Mouse (Mus musculus) liver, adult 2 months (tissue): ENCODE results near the gene Mycbp2. TPM values are rescaled to one million over a fixed set of nuclear protein-coding genes. Genes with fewer than 3 reads are reported as not detected.
A peak's percentile ranks its signal among the peaks of the same experiment; 100 is the strongest.

Experiments
- DNase-seq: peaks from one replicate; pipeline ENCODE4 v3.0.0-alpha.2; 2011; ENCODE audit warnings: low read depth, low spot score; ENCODE audit errors: extremely low read depth
- H3K27ac ChIP-seq: fragments of 200-500 bp; replicated peaks from 2 replicates; pipeline ENCODE4 v1.5.1; 2012; ENCODE audit warnings: low read depth, mild to moderate bottlenecking, control low read depth, inconsistent platforms, low read length; ENCODE audit not compliant: insufficient read depth
- H3K27me3 ChIP-seq: fragments of 200-500 bp; 2 replicates; pipeline ENCODE4 v1.6.1; 2012; ENCODE audit warnings: mild to moderate bottlenecking, moderate library complexity, low read length, inconsistent platforms; ENCODE audit not compliant: control insufficient read depth, insufficient read depth
- H3K36me3 ChIP-seq: fragments of 200-500 bp; 2 replicates; pipeline ENCODE4 v1.6.1; 2012; ENCODE audit warnings: low read length, inconsistent platforms; ENCODE audit not compliant: control insufficient read depth, insufficient read depth
- H3K4me1 ChIP-seq: fragments of 200-500 bp; 2 replicates; pipeline ENCODE4 v1.6.1; 2011; ENCODE audit warnings: low read length; ENCODE audit not compliant: control insufficient read depth, insufficient read depth
- H3K4me3 ChIP-seq: fragments of 200-500 bp; 2 replicates; pipeline ENCODE4 v1.5.1; 2011; ENCODE audit warnings: low read depth, mild to moderate bottlenecking, control low read depth, low read length, moderate library complexity; ENCODE audit not compliant: insufficient read depth
- H3K79me2 ChIP-seq: fragments of 200-500 bp; 2 replicates; pipeline ENCODE4 v1.6.1; 2012; ENCODE audit warnings: inconsistent platforms, mild to moderate bottlenecking, low read length, moderate library complexity; ENCODE audit not compliant: control insufficient read depth, insufficient read depth
- H3K9ac ChIP-seq: fragments of 200-500 bp; 2 replicates; pipeline ENCODE4 v1.6.1; 2012; ENCODE audit warnings: low read depth, mild to moderate bottlenecking, control low read depth, inconsistent platforms, low read length
- CTCF ChIP-seq: fragments of 200-500 bp; IDR thresholded peaks from 2 replicates; pipeline ENCODE4 v1.5.1; 2011; ENCODE audit warnings: low read depth, low read length, control low read depth
- POLR2A ChIP-seq: fragments of 200-500 bp; IDR thresholded peaks from 2 replicates; pipeline ENCODE4 v1.6.1; 2011; ENCODE audit warnings: low read length, control low read depth; ENCODE audit not compliant: insufficient read depth; ENCODE audit errors: extremely low read depth
- WGBS: fragments of 180-500 bp; shearing (Covaris S2); methylation state at CpG from one replicate; pipeline ENCODE4 v1.1.7; 2018; 5-methylcytosine and 5-hydroxymethylcytosine counted together
- polyA plus RNA-seq: library from polyadenylated mRNA; depleted of rRNA; stranded (reverse); fragments of >200 nt; gene quantifications from 2 replicates; pipeline ENCODE4 v1.2.3, GENCODE M21; 2012; rRNA removed
- total RNA-seq: library from RNA; depleted of rRNA; stranded (reverse); fragments of >200 nt; gene quantifications from 2 replicates; pipeline ENCODE4 v1.2.3, GENCODE M21; 2014; rRNA removed

The Mycbp2 gene
- total RNA-seq: 14.0 and 14.6 TPM in 2 replicates
- polyA plus RNA-seq: 4.1 and 5.2 TPM in 2 replicates

- Histone ChIP-seq H3K27me3 (no peaks in the 10 kb centered on the region), H3K27ac (peak within 1 kb of the TSS; percentile 60), H3K79me2 (peaks cover 8% of the 10 kb centered on the region; the same call in 1 of the 2 replicates), H3K4me1 (peaks cover 6% of the 10 kb centered on the region; the same call in 1 of the 2 replicates), H3K36me3 (no peaks in the 10 kb centered on the region), H3K4me3 (peak within 1 kb of the TSS; percentile 60), H3K9ac (peak within 1 kb of the TSS; percentile 89)
- peak; percentile 88 for DNase-seq
- TF ChIP-seq CTCF (no peak), POLR2A (peak; percentile 49; the same call in 1 of the 2 replicates)
- 2% methylated on average over 41 of the region's 41 CpGs for WGBS
Observed at GRCm38 (mm10) chr14:103346729-103347505, at the start of gene Mycbp2. Gene Mycbp2, minus strand, starts transcription at chr14:103346814.

GRCm38 (mm10) chr14:103392391-103392790 lies 45.8 kb upstream of the Mycbp2 start:
- TF ChIP-seq CTCF (no peak), POLR2A (no peak)
- Histone ChIP-seq H3K4me3 (no peak overlapping the region), H3K36me3 (no peaks in the 10 kb centered on the region), H3K9ac (no peak overlapping the region), H3K79me2 (no peaks in the 10 kb centered on the region), H3K27ac (no peak overlapping the region), H3K4me1 (no peaks in the 10 kb centered on the region), H3K27me3 (no peaks in the 10 kb centered on the region)
- WGBS: 64% methylated on average over 7 of the region's 7 CpGs
- no peak for DNase-seq

- Histone ChIP-seq H3K27ac (no peak overlapping the region), H3K79me2 (no peaks in the 10 kb centered on the region), H3K4me1 (no peaks in the 10 kb centered on the region), H3K27me3 (no peaks in the 10 kb centered on the region), H3K4me3 (no peak overlapping the region), H3K36me3 (no peaks in the 10 kb centered on the region), H3K9ac (no peak overlapping the region)
- 85% methylated on average over 4 of the region's 4 CpGs for WGBS
- no peak for TF ChIP-seq CTCF
- no peak for TF ChIP-seq POLR2A
- DNase-seq: no peak
Observed at GRCm38 (mm10) chr14:103387431-103387830, 40.8 kb upstream of the Mycbp2 start.

GRCm38 (mm10) chr14:103386871-103387270 lies 40.3 kb upstream of the Mycbp2 start:
- Histone ChIP-seq H3K9ac (no peak overlapping the region), H3K27me3 (no peaks in the 10 kb centered on the region), H3K79me2 (no peaks in the 10 kb centered on the region), H3K36me3 (no peaks in the 10 kb centered on the region), H3K27ac (no peak overlapping the region), H3K4me3 (no peak overlapping the region), H3K4me1 (no peaks in the 10 kb centered on the region)
- 84% methylated on average over 8 of the region's 8 CpGs for WGBS
- DNase-seq: no peak
- TF ChIP-seq CTCF (no peak), POLR2A (no peak)

- Histone ChIP-seq H3K9ac (no peak overlapping the region), H3K79me2 (no peaks in the 10 kb centered on the region), H3K27ac (no peak overlapping the region), H3K27me3 (no peaks in the 10 kb centered on the region), H3K36me3 (no peaks in the 10 kb centered on the region), H3K4me3 (no peak overlapping the region), H3K4me1 (no peaks in the 10 kb centered on the region)
- WGBS: 64% methylated on average over 13 of the region's 13 CpGs
- no peak for DNase-seq
- TF ChIP-seq POLR2A (no peak), CTCF (no peak)
Observed at GRCm38 (mm10) chr14:103385084-103385610, 38.5 kb upstream of the Mycbp2 start.

- Histone ChIP-seq H3K4me3 (no peak overlapping the region), H3K27me3 (no peaks in the 10 kb centered on the region), H3K9ac (no peak overlapping the region), H3K36me3 (no peaks in the 10 kb centered on the region), H3K79me2 (no peaks in the 10 kb centered on the region), H3K27ac (no peak overlapping the region), H3K4me1 (no peaks in the 10 kb centered on the region)
- DNase-seq: no peak
- no peak for TF ChIP-seq CTCF
- TF ChIP-seq POLR2A: no peak
- 81% methylated on average over 3 of the region's 3 CpGs for WGBS
Observed at GRCm38 (mm10) chr14:103378703-103379102, 32.1 kb upstream of the Mycbp2 start.
